Mouse (Mus musculus): ENCODE results near the gene Crtac1.

Gene Crtac1

DNA sequence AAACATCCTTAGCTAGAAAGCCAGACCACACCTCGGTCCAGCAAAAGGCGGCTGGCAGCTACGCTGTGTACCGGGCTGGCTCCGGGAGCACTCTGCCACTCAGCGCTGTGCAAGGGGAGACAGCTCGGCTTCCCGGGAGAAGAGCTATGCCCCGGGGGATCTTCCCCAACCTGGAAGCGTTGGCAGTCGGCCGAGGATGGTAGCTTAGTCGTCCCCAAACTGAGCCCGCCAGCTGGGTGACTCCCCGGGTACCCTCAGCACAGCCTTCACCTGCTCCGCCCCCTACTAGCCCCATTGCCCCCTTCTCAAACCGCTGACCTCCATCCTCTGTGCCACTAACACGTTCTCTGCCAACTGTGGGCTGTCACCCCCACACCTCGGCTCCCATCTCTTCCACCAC is 602 bp downstream of the Crtac1 start:
- no peak for ATAC-seq (ENCODE audit: insufficient number of reproducible peaks, low FRiP score, low TSS enrichment)

DNA sequence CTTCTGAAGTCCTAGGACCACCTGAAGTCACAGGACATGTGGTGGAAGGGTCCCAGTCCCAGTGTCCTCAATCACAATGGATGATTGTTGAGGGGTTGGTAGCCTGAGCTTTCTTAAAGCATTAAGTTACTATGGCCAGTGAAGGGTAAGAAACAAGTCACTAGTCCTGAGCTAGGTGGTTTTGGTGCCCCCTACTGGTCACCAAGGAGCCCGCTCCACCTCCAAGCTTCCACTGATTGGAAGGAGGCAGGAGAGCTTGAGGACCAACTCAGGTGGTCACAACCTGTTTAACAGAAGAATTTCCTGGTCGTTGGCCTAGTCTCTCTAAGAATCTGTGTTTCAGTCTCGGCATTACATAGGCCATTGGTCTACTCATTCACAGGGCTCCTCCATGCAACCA is 2.2 kb downstream of the Crtac1 start:
- no peak for ATAC-seq (ENCODE audit: insufficient number of reproducible peaks, low FRiP score, low TSS enrichment)

DNA sequence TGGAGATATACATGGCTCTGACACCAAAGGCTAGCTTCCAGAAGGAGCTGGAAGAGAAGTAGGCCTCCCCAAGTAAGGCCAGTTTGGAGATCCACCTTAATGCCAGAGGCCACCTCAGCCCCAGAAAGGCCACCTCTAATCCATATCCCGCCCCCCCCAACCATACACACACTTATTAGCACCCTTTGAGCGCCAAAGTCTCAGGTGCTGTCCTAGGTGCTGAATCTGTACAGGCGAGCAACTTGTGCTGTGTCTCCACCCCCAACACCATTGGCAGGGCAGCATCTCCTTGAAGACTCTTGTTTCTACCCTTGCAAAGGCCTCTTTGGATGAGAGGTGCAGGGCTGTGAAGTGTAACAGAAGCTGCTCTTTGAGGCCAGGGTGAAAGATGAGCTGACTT is 6.4 kb downstream of the Crtac1 start:
- no peak for ATAC-seq (ENCODE audit: insufficient number of reproducible peaks, low FRiP score, low TSS enrichment)

DNA sequence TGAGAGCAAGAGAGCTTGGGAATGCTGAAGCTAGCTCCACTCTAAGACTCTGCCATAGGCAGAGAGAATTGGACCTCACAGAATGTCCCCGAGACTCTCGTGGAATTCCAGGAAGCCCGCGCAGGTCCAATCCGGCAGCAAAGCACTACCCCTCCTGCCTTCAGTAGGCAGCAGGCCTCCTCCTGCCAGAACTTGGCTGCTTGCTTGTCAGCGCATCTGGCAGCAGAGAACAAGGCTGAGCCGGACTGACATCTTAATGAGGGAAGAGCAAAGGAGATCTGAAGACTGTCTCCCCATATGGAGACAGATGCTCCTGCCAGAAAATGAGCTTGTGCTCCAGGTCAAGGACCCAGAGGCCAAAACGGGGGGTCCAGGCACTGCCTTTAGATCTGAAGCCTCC is 16.5 kb downstream of the Crtac1 start:
- no peak for ATAC-seq (ENCODE audit: insufficient number of reproducible peaks, low FRiP score, low TSS enrichment)

DNA sequence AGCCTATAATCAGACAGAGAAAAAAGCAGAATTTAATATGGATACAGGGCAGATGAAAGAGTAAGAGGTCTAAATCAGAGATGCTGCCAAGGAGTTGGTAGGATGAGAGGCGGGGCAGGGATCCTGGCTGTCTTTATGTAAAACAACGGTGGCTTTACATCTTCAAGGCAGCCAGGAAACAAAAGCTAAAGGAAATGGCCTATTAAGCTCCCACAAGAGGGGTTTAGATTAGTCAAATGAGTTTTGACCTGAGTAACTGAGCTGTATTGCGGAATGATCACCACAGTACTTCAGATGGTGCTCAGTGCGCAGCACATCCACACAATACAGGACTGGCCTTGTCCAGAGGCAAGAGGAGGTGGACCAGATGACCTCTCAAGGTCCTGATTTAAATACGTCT is 21.7 kb downstream of the Crtac1 start:
- no peak for ATAC-seq (ENCODE audit: insufficient number of reproducible peaks, low FRiP score, low TSS enrichment)

DNA sequence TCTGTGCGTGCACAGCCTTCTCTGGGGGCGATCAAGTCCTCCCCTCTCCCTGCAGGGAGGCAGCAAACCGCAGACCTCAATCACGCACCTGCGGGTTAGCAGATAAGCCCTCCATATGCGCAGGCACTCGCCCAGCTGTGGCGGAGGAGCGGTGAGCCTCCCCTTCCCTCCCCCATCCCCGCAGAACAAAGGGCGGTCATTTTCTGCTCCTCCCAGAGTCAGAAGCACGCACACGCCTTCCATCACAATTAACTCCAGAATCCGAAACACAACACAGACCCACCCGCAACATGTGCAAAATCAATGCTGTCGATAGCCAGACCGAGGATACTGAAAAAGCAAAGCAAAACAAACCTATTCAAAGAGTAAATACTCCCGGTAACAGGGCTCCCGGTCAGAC is 22.4 kb downstream of the Crtac1 start:
- ATAC-seq (ENCODE audit: insufficient number of reproducible peaks, low FRiP score, low TSS enrichment), result no peak

DNA sequence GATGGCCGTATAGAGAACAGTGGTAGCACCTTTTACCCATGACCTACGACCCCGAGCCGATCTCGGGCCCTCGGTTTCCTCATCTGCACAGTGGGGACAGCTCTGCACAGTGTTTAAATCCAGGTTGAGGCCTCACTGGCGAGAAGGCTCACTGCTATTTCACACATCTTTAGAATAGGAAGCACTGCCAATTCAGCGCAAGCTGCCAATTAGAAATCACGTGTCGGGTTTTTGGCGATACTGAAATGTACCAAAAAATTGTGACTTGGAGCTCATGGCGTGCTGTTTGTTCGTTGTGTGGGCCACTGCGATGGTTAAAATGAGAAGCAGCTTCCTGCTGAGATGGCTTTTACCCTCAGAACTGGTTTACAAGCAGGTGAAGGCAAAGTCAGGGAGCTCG is 27.2 kb downstream of the Crtac1 start:
- no peak for ATAC-seq (ENCODE audit: insufficient number of reproducible peaks, low FRiP score, low TSS enrichment)

DNA sequence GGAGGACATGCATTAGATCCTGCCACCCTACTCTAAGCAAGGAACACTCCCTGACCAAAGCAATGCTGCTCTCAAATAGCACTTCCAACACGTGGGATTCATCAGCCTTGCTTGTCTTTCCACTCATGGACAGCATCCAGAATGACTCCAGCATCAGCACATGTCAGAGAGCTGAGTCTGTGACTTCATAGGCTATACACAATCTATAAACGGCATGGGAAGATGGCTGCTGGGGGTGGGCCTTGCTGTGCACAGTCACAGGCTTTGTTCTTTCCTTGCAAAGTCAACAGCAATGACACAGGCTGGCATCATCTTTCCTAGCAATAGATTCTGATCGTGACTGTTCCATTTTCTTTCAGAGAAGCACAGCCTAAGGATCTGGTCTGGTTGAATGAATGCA is 31.6 kb downstream of the Crtac1 start:
- ATAC-seq (ENCODE audit: insufficient number of reproducible peaks, low FRiP score, low TSS enrichment), result no peak

DNA sequence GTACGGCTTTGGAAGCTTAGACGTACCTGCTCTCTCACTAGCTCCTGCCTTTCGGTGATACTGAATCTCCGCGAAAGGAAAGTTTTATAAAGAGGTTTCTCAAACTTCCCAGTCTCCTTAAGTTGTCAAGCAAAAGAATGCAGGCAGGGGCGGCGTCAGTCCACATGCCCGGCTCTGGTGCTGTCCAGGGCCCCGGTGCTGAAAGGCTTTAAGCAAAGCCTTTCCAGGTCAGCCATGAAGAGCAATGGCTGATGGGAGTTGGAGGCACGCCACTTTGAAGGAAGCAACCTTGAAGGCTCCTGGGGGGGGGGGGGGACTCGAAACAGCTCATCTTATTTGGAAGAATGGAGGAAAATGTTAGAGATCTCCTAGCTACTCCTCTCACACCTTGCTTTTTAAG is 34.3 kb downstream of the Crtac1 start:
- ATAC-seq (ENCODE audit: insufficient number of reproducible peaks, low FRiP score, low TSS enrichment), result no peak

DNA sequence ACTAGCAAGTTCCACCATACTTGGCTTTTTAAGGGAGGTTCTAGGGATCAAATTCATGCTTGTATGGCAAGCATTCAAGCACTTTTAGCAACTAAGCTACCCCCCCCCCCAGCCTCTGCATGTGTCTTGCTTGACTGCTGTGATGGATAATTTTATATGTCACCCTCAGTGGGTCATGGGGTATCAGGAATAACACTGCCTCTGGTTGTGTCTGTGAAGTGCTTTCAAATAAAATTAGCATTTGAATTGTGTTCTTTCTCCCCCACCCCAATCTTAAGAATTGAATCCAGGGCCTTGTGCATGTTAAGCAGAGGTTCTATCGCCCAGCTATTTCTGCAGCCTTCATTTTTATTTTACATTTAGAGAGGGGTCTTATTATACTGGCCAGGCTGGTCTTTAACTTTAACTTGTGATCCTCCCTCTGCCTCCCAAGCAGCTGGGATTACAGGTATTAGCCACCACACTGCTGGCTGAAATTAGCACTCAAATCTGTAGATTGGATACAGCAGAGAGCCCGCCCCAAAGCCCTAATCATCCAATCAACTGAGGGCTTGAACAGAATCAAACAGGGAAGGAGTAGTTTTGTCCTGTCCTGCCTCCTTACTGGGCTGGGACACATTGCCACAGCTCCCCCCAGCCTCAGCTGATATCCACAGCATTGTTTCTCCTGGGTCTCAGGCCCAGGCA is 36.6 kb downstream of the Crtac1 start:
- ATAC-seq (ENCODE audit: insufficient number of reproducible peaks, low FRiP score, low TSS enrichment), result no peak

DNA sequence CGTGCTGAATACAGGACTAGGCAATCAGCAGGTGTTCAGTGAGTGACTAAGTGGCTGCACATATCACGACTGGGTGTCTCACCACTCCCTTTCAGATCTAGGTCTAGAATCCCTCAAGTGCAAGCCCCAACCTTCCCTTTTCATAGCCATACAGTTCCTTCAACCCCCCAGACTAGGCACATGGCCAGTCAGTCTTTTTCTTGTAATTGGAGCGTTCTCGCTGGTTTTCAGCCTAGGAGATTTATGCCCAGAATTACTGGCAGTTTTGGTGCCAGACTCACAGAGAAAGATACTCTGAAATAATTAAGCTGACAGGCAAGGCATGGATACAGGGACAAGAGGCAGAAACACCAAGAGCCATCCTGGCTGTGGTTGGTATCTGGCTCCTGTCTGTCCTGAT is 37.7 kb downstream of the Crtac1 start:
- no peak for ATAC-seq (ENCODE audit: insufficient number of reproducible peaks, low FRiP score, low TSS enrichment)

DNA sequence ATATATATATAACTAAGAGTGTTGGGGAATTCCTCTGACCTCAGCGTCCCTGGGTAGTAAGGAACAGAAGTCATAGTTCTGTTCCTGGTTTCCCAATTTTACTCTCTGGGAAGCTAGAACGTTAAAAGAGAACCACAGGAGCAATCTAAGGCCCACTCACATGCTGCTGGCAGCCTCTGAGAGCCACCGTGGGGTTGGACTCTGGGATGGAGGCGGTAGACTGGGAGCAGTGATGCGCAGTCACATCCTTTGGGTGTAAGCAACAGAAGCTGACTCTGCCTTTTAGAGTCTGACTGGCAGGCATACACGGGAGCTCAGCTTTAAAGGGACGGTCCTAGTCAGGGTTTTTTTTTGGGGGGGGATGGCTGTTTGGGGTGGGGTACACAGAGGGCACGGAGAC is 39.5 kb downstream of the Crtac1 start:
- no peak for ATAC-seq (ENCODE audit: insufficient number of reproducible peaks, low FRiP score, low TSS enrichment)

DNA sequence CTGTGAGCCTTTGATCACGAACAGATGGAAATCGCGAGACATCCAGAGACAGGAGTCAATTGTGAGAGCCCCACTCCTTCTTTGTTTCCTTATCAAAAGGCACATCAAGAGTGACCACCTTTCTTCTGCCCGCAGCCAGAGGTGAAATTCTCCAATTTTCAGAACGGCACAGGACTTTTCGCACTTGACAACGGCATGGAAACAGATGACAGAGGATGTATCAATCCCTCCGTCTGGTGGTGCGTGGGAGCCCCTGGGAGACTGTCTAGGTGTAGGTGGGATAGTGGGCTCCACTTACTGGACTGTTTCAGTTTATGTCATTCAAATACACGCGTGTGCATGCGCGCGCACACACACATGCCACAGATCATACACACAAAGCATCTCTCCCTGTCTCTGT is 42.0 kb downstream of the Crtac1 start:
- ATAC-seq (ENCODE audit: insufficient number of reproducible peaks, low FRiP score, low TSS enrichment), result no peak

DNA sequence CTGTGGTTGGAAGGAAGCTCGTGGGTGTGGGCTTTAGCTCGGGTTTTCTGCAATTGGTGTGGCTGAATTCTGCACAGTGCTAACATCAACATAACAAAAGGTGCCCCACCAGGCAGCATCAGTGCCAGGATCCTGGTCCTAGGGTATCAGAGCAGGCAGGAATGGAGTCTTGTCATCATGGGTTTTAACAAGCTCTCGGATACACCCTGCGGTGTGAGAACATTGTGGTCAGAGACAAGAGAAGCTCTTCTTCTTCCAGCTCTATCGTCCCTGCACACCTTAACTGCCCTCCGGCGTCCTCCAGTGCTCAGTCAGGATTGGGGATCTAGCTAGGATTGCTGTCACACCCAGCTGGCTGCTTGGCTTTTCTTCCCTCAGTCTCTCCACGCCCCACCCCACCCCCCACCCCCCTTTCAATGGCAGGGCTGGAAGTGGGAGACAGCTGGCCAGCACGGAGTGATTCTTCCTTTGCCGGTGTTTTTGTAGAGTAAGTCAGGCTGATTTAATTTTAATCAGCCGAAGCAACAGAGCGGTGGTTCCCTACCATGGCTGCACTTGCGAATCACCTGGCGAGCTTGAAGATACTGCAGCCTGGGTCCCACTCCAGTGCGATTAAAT is 46.5 kb downstream of the Crtac1 start:
- ATAC-seq (ENCODE audit: insufficient number of reproducible peaks, low FRiP score, low TSS enrichment), result no peak

DNA sequence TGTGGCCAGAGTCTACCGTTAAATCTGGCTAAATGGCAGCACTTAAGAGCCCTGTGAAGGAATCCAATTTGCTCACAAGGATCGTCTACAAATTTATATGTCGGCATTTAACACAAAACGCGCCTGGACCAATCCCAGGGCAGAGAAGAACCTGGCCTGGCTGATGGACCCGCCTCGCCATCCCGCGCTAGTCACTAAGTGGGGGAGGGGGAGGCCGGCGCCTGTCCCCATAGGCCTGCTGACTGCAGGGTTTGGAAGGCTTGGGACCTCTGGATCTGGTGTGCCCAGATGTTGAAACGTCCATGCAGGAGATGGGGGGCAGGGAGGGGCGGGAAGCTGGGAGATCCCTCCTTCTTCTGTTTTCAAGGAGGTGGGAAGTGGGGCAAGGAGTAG is 50.6 kb downstream of the Crtac1 start:
- no peak for ATAC-seq (ENCODE audit: insufficient number of reproducible peaks, low FRiP score, low TSS enrichment)

DNA sequence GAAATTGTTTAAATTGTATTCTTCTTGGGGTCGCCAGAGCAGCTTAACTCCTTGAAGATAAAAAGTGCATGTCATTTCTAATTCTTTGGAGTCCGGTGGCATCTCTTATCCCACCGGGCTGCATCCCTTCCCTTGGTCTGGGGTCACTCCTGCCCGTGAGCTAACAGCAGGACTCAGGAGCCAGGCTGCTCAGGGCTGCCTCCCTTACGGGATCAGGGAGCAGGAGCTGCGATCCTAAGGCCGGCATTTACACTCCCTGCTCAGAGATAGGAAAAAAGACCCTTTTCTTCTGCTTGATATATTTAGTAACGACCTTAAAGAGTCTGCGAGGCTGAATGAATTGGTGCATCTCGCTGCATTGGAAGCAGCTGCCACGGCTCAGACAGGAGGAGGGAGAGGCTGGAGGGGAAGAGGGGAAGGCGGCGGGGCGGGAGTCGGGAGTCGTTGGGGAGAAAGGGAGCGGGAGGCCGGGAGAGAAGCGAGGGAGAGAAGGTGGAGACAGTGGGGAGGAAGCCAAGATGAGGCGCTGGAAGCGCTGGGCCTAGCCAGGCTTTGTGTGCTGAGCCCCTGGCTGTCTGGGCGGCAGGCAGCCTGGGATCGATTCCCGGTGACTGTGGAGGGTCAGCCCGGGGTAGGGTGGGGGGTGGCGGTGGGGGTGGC is 51.1 kb downstream of the Crtac1 start:
- no peak for ATAC-seq (ENCODE audit: insufficient number of reproducible peaks, low FRiP score, low TSS enrichment)

DNA sequence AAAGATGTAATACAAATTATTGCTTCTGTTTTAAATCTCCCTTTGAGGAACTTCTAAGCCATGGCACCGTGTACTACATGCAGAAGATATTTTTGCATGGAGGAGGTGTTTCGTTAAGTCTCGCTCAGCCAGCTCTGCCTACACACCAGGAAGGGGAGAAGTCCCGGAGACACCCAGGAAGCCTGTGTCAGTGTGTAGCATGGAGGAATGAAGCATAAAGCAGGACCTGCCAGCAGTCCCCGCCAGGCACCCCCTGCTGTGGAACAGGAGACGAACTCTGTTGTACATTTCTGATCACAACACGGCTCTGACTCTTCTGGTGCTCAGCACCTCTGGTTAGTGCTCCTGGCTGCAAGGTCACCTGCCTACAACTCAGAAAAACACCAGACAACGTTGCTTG is 51.8 kb downstream of the Crtac1 start:
- no peak for ATAC-seq (ENCODE audit: insufficient number of reproducible peaks, low FRiP score, low TSS enrichment)

DNA sequence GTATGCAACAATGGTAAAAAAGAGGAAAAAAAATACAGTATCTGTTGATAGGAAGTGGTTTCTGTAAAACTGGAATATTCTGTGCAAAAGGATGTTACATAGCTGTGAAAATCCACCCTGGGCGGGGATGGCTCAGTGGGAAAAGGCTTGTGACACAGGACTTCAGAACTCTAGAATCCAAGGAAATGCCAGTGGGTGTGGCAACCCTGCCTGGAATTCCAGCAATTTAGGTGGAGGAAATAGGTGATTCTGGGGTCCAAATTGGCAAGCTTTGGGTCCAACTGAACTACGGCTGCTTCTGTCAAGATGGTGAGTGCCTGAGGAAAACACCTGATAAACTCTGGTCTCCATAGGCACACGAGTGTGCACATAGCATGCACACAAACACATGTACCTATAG is 54.4 kb downstream of the Crtac1 start:
- no peak for ATAC-seq (ENCODE audit: insufficient number of reproducible peaks, low FRiP score, low TSS enrichment)

DNA sequence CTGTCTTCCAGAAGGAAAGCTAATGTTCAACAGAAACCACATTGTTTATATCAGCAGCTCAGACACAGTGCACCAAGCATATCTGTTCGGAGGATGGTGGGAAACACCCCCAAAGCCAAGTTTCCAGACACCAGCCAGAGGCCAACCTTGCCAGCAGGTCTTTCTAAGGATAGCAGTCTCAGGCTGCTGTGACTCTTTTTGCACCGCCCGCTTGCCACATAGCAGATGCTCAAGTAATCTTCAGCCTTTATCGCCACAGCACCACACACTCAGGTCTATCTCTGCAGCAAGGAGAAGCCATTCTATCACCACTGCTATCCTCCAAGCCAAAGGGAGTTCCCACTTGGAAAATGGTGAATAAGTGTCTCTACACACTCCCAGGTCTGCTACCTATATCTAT is 68.0 kb downstream of the Crtac1 start:
- no peak for ATAC-seq (ENCODE audit: insufficient number of reproducible peaks, low FRiP score, low TSS enrichment)

DNA sequence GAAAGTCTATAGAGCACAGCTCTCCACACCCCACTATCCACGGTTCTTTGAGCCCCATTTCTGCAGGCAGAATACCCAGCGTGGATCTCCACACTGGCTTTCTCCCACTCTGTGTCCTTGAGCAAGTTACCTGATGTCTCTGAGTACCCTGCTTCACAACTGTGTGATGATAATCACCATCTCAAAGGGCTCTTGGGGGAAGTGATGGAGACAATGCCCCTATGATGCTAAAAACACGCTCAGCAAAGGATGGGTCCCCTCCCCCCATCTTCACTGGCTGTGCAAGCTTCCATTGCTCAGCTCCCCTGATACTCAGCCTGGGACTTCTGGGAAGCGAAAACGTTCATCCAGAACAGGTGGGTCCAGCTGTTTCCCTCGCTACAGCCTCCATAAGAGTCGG is 73.2 kb downstream of the Crtac1 start:
- no peak for ATAC-seq (ENCODE audit: insufficient number of reproducible peaks, low FRiP score, low TSS enrichment)

DNA sequence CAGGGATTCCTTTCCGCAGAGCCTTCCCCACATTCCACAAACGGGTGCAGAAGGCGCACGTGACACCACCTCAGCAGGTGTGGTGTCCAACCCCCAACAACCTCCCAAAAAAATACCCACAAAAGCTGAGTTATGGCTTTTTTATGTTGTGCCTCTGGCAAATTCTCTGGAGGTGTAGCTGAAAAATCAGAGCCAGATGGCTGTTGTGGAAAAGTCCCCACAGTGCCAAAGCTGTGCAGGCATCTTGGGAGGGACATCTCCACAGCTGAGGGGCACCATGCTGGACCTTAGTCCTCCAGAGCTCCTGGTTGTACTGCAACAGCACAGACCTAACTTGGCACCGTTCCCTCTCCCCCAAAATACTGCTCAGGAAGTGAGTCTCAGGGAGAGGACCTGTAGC is 74.7 kb downstream of the Crtac1 start:
- no peak for ATAC-seq (ENCODE audit: insufficient number of reproducible peaks, low FRiP score, low TSS enrichment)

DNA sequence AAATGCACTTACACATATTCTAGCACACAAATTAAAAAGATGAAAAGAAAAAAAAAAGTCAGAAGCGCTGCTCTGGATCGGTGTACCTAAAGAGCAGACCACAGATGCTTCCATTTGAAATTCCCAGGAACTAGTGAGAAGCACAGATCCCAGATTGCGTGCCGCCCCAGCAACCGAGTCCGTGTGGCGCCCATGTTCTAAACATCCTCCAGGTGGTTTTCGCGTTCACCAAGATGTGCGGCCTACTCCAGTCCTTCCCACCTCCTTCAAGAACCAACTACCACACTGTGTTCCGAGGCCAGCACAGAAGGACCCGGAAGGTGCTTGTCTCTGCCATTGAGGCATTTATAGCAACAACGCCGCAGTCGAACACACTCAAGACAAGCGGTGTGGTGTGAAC is 76.1 kb downstream of the Crtac1 start:
- no peak for ATAC-seq (ENCODE audit: insufficient number of reproducible peaks, low FRiP score, low TSS enrichment)
